Mouse (Mus musculus) forelimb bud, embryonic 11.5 days (tissue): ENCODE measurements around the gene Ndrg4.

Source experiments
- DNase-seq: peaks from one replicate; pipeline ENCODE4 v3.0.0-alpha.2; 2012; ENCODE audit warnings: low read depth, low spot score

Ndrg4 gene

DNA sequence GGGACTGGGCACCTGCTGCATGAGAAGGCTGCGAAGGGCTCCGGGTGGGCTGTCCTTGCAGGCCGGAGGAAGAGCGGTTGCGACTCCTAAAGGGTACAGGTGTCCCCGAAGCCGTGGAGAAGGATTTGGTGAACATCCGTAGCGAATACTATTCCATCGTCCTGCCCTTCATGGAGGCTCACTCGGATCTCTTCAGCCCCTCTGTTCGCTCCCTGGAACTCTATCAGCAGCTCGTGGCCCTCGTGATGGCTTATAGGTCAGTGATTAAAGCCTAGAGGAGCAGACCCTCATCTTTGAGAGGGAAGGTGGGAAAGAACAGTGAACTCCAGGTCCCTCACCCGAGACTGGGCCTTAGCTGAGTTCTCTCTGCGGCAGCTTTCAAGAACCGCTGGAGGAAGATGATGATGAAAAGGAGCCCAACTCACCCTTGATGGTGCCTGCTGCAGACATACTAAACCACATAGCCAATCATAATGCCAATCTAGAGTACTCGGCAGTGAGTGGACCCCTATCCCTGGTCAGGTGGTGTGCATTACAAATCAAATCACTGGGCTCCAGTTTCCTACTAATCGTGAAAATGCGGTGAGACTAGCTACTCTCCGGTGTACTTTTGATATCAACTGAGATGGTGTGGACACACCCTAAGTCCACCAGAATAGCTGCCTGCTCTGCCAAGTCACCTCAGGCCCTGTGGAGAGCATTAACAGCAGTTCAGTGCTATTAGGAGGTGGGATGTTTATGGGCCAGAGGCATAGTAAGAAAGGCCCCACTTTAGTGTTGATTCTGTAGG lies 40.0 kb downstream of the Ndrg4 start:
- DNase-seq, result no peak

DNA sequence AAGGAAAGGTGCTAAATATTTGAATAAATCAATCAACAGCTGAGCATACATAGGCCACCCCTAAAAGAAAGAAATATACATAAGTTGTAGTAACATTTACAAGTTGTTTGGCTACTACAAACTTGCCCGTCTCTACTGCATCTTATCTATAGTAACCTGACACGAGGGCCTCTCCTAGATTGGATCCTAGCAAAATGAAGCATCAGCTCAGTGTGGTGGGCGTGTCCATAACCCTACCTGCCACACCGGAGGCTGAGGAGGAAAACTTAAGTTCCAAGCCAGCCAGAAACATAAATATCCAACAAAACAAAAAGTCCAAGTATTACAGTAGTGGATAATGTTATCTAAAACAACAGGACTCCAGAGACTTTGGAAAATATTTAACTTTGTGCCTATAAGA lies 50.8 kb downstream of the Ndrg4 start:
- DNase-seq, result no peak

DNA sequence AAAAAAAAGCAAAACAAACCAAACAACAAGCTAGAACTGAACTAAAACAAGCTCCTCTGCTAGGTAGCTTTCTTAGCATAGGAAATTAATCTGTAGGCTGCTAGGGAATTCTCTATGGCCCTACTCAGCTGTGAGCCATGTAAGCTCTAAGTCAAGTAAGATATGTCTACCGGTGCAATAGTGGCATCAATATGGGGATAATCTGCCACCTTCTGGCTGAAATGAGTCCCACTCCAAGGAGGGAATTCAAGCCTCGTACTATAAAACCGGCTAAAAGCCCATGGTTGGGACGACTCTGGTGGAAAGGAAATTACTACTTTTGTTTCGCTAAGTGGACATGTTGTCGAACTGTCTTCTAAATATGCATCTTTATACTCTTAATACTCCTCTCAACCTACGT lies 61.8 kb downstream of the Ndrg4 start:
- DNase-seq, result no peak

DNA sequence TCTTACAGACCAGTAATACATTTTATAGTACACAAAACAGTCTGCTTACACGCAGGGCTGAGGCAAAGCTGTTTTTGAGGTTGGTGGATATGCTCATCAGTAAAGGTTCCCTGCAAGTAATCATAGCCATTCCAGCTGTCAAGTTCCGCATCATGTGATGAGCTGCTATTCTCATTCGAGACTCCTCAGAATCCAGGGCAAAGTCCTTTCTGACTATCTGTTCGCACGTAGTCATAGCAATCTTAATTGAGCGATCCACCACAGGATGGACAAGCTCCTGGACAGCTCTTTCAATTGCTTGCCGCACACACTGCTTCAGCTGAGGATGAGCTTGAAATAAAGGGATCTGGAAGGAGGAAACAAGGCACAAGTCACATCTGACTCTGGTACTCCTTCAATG lies 65.0 kb downstream of the Ndrg4 start:
- DNase-seq, result no peak

DNA sequence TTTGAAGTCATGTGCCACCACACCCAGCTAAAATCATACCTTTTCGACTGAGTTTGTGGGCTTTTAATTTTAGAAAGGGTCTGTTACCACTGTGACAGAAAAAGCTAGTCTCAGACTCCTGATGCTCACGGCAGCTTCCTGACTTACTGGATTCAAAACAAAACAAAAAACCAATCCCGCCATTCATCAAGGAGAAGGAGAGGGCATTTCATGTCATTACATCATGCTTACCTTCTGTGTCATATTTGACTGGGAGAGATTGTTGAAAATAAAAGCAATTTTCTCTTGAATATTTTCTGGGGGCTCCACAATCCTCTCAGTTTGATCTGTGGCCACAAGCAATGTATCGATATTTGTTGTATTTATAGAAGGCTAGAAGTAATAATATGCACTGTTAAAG lies 71.2 kb downstream of the Ndrg4 start:
- DNase-seq, result no peak

DNA sequence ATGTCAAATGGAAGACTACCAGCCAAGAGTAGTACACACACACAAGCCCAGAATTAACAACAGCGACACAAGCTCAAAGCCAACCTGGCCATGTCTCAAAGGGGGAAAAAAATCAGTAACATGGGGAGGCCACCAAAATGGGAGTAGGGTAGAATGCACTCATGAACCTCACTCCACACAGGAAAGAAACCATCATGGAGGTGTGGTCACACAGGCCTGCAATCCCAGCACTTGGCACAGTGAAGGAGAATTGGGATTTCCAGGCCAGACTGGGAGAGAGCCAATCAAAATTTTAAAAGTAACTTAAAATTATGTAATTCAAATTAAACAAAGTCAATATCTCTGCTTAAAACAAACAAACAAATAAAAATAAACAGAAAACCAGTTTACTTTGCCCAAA lies 75.1 kb downstream of the Ndrg4 start:
- DNase-seq, result no peak

DNA sequence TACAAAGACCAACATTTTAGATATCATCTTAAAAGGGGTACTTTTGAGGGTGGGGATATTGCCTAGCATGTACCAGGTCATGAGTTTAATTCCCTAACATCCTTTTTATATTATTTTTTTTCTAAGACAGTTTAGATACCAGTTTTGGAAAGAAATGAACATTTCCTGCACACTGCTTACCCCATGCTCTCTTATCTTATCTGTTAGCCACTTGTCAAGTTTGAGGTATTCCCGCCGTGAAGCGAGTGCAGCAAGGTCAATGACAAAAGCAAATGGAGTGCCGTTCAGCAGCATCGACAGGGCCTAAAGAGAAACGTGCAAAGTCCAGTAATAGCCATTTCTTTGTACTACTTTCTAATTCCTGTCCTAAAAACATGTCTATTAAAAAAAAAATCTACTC lies 83.5 kb downstream of the Ndrg4 start:
- DNase-seq, result no peak

DNA sequence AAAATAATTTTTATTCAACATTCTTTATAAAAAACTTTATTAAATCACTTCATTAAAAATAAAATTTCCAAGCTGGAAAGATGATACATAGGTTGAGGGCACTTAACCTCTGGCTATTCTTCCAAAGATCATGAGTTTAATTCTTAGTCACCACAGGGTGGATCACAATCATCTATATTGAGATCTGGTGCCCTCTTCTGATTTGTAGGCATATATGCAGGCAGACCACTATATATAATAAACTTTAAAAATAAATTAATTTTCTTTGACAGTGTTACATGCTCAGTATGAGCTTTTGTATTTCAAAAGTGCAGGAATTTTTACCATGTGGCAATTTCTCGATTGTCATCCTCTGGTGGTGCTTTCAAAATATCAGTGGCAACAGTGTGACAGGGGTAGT lies 87.4 kb downstream of the Ndrg4 start:
- DNase-seq, result no peak
